Mouse (Mus musculus) splenic B cell, adult 2 months (primary cell): ENCODE measurements at regions not wholly inside any gene's neighbourhood (a gene's known extent, or its start where the extent isn't known, plus 50 kb on each side); places are given as distances from the start of the nearest gene placed in this dataset.
"Not testable (repeated sequence)": the region's sequence is repeated elsewhere in the genome, so short reads cannot be mapped to it uniquely, and the experiment has no call there.

ENCODE experiments used
- DNase-seq: peaks from one replicate; pipeline ENCODE4 v3.0.0-alpha.2; 2011; ENCODE audit warnings: low read depth, low spot score
- H3K27me3 ChIP-seq: 2 replicates; pipeline ENCODE4 v1.6.1; 2012; ENCODE audit warnings: mild to moderate bottlenecking, low read length, moderate library complexity, mixed read lengths; ENCODE audit not compliant: control insufficient read depth, poor library complexity, insufficient read depth, severe bottlenecking
- H3K36me3 ChIP-seq: 2 replicates; pipeline ENCODE4 v1.6.1; 2012; ENCODE audit warnings: mild to moderate bottlenecking, low read length, moderate library complexity, mixed read lengths; ENCODE audit not compliant: control insufficient read depth, poor library complexity, insufficient read depth, severe bottlenecking

DNA sequence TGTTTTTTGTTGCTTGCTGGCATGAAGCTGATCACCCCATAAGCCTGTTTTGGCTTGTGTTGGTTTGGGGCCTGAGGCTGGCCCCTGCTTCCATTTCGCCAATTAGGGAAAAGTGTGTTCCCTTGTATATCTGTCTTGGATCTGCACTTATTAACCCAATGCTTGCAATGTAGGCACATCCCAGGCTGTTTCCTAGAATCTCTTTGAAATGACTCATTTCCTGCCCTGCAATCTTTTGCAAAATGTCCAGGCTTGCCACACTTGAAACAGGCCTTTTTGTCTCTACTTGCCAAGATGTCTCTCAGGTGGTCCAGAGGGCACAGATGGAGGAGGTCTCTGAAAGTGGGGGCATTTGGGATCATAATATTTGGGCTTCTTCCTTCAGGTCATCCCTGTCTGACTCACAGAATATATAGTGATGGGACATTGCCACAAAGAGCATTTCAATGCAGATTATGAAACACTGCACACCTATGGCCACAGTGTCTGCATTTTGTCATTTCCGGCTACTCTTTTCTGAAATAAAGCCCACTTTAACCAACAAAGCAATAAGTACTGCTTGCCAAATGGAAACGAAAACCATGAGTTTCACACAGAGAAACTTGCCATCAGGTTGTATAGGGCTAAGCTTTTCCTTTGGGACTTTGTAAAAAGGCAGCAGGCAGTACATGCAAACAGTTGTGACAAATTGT lies 1012.9 kb upstream of the Zfp386 start:
- H3K27me3 ChIP-seq: no peaks in the 10 kb centered on the region
- no peak for DNase-seq

DNA sequence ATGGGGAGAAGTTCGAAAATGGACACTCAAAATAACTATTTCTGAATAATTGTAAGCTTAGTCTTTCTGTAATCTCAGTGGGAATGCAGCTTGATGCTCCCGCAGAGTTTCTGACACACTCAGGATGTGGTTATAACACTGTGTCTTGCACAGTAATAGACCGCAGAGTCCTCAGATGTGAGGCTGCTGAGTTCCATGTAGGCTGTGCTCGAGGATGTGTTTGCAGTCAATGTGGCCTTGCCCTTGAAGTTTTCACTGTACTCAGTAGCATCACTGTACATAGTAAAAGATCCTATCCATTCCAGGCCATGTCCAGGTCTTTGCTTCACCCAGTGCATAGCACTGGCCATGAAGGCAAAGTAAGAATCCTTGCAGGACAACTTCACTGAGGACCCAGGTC lies 992.4 kb upstream of the Zfp386 start:
- Histone ChIP-seq H3K36me3 (no peaks in the 10 kb centered on the region), H3K27me3 (no peaks in the 10 kb centered on the region)
- DNase-seq: no peak

More for the DNA sequence above, 1012.9 kb upstream of the Zfp386 start:
- H3K36me3 ChIP-seq: no peaks in the 10 kb centered on the region

DNA sequence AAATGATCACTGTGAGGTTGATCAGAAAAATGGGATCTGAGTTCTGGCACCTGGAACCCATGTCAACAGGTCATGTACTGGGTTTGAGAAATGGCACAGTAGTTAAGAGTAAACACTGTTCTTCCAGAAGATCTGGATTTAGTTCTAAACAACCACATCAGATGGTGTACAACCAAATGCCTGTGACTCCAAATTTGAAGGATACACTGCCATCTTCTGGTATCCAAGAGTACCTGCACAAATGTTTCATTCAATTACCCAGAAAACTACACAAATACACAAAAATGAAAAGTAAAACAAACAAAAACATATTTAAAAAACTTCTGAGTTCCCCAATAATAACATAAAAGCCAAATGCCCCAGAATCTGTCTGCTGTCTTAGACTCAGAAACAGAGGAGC lies 987.6 kb upstream of the Zfp386 start:
- H3K36me3 ChIP-seq, H3K27me3 ChIP-seq: not testable (repeated sequence)
- peak; percentile 2 for DNase-seq

DNA sequence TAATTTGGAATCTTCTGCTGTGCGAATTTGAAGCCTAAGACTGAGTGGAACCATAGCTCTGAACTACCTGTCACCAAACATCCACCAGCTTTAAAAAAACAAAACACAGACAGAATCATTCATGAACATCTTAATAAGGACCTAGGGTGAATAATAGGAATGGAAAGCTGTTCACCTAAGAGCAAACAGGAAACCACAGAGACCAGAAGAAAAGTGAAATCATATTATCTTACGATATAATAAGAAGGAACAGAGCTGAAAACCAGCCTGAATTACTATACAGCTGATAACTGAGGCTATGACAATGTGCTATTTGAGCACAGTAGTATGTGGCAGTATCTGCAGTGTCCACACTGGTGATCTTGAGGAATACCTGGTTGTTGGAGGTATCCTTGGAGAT lies 980.3 kb upstream of the Zfp386 start:
- H3K27me3 ChIP-seq: no peaks in the 10 kb centered on the region
- H3K36me3 ChIP-seq: no peaks in the 10 kb centered on the region
- no peak for DNase-seq

DNA sequence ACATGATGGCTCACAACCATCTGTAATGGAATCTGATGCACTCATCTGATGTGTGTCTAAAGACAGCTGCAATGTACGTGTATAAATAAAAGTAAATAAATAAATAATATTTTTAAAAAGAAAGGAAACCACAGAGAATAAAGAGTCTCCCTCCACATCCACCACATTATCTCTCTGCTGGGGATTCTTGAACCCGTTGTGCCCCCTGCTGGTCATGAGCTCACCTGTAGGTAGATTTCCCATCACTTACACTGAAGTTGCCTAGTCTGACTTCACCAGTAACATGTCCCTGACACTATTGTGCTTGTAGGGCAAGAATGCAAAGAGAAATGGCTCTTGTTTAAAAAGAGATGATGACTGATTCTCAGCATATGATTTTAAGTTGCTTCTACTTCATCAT lies 956.1 kb upstream of the Zfp386 start:
- not testable (repeated sequence) for H3K27me3 ChIP-seq, H3K36me3 ChIP-seq
- peak; percentile 23 for DNase-seq

DNA sequence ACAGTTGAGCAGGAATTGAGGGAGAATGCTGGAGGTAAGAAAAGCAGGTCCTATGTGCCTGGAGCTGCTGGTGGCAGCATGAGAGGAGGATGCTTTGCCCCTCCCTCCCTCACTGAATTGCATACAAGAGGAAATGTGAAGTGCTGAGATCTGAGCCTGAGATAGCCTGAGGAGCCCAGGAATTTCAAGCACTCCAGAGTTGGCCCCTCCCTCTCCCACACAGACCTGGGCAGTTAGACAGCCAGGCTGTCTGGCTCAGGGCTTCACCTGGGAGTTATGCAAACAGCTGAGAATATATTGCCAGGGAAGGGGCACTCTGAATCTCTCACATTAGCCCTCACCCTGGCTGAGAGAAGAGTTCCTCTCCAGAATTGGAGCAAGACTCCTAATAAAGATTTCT lies 937.8 kb upstream of the Zfp386 start:
- H3K27me3 ChIP-seq: no peaks in the 10 kb centered on the region
- H3K36me3 ChIP-seq: no peaks in the 10 kb centered on the region
- no peak for DNase-seq

DNA sequence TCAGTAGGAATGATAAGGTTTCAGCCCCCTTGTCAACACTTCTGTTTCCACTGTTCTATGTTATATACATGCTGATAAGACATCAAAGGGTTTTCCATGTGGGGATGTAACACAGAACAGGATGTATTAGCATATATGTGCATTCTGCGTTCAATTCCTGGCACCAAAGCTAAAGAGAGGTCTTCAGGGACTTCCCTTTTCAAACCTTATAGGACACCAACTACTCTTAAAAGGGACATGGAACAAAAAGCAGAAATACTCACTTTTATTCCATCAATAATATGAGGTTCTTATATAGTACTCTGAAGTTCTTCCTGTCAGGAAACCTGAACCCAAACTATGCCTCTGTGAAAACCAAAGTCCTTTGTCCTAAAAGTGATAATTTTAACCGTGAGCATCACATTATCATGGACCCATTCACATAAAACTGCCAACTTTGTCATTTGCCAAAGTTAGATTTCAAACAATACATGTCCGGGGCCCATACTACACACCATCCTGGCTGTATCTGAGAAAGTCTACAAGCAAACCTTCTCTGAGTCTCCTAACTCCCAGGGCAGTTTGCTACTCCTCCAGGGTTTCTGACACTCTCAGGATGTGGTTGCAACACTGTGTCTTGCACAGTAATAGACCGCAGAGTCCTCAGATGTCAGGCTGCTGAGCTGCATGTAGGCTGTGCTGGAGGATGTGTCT lies 928.2 kb upstream of the Zfp386 start:
- not testable (repeated sequence) for DNase-seq, H3K27me3 ChIP-seq, H3K36me3 ChIP-seq

DNA sequence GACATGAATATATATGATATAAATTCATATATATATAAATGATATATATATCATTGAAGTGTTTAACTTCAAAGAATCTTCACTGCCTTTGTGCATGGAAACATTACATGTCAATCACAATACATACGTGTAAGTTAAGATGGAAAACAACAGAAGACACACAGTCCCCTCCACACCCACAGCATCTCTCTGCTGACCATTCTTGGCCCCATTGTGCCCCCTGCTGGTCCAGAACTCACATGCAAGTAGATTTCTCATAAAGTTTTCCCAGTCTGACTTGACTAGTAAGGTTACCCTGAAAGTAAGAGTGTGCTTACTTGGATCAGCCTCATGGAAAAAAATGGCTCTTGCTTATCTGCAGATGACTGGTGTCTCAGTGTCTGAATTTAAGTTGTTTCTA lies 926.3 kb upstream of the Zfp386 start:
- H3K27me3 ChIP-seq: no peaks in the 10 kb centered on the region
- DNase-seq: peak; percentile 28
- H3K36me3 ChIP-seq: no peaks in the 10 kb centered on the region

DNA sequence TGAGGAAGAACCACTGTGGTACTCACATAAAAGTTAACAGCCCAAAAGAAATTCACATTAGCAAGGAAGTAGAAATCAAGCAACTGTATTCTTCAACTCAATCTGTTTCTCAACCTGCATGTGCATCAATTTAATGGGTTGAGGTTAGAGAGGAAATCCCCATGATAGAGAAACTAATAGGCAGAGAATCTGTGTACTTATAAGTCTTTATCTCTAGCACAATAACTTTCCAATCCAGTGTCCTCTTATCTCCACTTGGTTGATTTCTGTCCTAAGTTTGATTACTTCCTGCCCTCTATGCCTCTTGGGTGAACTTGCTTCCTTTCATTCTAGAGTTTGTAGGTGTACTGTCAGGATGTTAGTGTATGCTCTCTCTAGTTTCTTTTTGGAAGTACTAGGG lies 925.6 kb upstream of the Zfp386 start:
- peak; percentile 6 for DNase-seq

DNA sequence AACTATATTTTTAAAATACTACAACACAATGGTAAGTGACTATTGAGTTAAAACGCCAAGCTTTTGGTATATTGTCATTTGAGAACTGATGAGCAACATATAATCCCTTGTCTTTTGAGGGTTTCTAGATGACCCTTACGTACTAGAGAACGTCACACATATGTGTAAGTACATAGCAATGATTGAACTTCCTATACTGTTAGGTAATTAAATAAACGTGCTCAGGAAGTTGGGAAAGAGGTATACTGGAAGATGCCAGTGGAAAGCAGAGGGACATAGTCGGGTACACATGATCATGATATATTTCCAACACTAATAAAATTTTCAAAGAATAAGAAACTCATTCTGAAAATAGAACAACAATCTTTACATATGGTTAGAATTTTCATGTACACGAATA lies 914.6 kb upstream of the Zfp386 start:
- not testable (repeated sequence) for H3K36me3 ChIP-seq, DNase-seq, H3K27me3 ChIP-seq

More for the DNA sequence above, 925.6 kb upstream of the Zfp386 start:
- Histone ChIP-seq H3K36me3 (no peaks in the 10 kb centered on the region), H3K27me3 (no peaks in the 10 kb centered on the region)

DNA sequence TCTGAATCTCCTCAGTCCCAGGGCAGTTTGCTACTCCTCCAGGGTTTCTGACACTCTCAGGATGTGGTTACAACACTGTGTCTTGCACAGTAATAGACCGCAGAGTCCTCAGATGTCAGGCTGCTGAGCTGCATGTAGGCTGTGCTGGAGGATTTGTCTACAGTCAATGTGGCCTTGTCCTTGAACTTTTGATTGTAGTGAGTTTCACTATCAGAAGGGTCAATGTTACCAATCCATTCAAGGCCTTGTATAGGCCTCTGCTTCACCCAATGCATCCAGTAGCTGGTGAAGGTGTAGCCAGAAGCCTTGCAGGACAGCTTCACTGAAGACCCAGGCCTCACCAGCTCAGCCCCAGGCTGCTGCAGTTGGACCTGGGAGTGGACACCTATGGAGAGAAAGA lies 902.1 kb upstream of the Zfp386 start:
- not testable (repeated sequence) for DNase-seq, H3K36me3 ChIP-seq, H3K27me3 ChIP-seq

DNA sequence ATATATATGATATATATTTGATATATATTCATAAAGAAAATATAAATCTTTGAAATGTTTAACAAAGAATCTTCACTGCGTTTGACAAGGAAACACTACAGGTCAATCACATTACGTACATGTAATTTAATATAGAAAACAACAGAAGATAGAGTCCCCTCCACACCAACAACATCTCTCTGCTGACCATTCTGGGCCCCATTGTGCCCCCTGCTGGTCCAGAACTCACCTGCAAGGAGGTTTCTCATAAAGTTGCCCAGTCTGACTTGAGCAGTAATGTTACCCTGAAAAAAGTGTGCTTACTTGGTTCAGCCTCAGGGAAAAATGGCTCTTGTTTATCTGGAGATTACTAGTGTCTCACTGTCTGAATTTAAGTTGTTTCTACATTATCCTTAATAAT lies 901.1 kb upstream of the Zfp386 start:
- H3K27me3 ChIP-seq, H3K36me3 ChIP-seq: not testable (repeated sequence)
- DNase-seq: peak; percentile 40

DNA sequence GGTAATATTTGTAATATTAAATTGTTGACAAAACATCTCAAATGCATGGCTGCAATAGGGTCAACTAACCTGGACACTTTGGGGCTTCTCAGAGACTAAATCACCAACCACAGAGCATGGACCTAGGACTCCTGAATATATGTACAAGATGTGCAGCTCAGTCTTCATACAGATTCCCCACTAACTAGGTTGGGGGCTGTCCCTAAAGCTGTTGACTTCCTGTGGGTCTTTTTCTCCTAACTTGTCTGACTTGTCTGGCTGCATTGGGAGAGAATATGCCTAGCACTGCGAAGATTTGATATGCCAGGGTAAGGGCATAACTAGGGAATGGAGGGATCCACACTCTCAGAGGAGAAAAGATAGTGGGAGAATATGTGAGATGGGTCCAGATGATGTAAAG lies 895.6 kb upstream of the Zfp386 start:
- not testable (repeated sequence) for H3K27me3 ChIP-seq, DNase-seq, H3K36me3 ChIP-seq

DNA sequence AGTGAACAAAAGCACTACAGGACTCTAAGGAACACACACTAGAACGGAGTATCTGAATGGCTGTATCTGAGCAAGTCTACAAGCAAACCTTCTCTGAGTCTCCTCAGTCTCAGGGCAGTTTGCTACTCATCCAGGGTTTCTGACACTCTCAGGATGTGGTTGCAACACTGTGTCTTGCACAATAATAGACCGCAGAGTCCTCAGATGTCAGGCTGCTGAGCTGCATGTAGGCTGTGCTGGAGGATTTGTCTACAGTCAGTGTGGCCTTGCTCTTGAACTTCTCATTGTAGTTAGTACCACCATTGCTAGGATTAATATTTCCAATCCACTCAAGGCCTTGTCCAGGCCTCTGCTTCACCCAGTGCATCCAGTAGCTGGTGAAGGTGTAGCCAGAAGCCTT lies 889.3 kb upstream of the Zfp386 start:
- not testable (repeated sequence) for DNase-seq, H3K27me3 ChIP-seq, H3K36me3 ChIP-seq

DNA sequence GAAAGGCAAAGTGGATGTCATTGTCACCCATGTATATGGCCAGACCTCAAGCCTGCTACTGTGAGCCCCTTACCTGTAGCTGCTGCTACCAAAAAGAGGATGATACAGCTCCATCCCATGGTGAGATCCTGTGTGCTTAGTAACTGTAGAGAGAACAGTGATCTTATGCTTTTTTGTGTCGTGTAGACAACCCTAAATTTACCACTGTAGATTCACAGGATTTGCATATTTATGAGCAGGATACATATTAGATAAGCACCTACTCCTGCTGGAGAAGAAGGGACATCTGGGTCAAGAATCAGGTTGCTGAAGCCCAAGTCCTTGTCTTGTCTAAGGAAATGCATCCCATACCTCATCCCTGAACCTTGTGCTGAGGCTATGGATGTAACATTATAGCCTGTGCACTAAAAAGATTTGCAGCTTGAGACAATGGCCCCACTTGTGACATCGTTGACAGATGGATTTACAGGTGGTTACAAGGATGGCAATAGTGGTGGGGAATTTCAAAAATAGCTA lies 888.7 kb upstream of the Zfp386 start:
- not testable (repeated sequence) for H3K27me3 ChIP-seq, DNase-seq, H3K36me3 ChIP-seq
